In the genomic region with DNA sequence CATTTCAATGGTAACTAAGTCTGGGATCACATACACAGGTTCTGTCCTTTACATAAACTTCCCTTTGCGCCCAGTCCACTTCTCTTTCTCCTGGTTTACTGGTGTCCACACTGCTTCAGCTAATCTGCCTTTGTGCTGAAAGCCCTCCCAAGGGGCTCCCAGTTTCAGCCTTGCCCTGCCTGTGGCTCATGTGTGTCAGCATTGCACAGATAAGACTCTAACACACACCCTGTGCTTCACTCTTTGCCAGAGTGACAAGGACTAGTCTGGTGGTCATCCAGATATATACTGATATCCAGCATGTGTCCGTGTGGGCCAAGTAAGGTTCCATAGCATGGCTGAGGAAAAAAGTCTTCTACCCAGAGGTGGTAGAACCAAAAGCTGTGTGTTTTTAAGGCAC, we compare ENCODE assay signal across 11 mouse cellular contexts. TPM values are rescaled to one million over a fixed set of nuclear protein-coding genes. Genes with fewer than 3 reads are reported as not detected.
DNase-seq lines count a peak whose midpoint lies in the region; ATAC-seq and TF ChIP-seq lines count a peak whose summit lies in the region.
"Had no signal": no experiment of that assay in that cellular context is flagged by ENCODE, and none has a peak within 500 bp of the region (broad histone marks: within the 10 kb centered on the region; RNA-seq: fewer than 3 reads in every experiment).

No protein-coding gene starts in this region.

- H3K27me3 ChIP-seq in kidney, adult 2 months (replicated peaks; ENCODE audit: control insufficient read depth, insufficient read depth, low read length) = no peaks in the 10 kb centered on the region
- no peaks in the 10 kb centered on the region for H3K27me3 ChIP-seq in heart, postnatal 0 days (ENCODE audit: control insufficient read depth, insufficient read depth, low read length)

- H3K79me2 ChIP-seq in macrophage (ENCODE audit: inconsistent target) = no peaks in the 10 kb centered on the region

- H3K27ac ChIP-seq in kidney, adult 2 months (ENCODE audit: insufficient read depth, low read depth, low read length) = peak overlapping the region; percentile 88
- H3K27ac ChIP-seq in heart, postnatal 0 days (ENCODE audit: low read depth) = peak overlapping the region; percentile 84
- H3K27ac ChIP-seq in macrophage = peak overlapping the region; percentile 83

- peak; percentile 4; the same call in 1 of the 2 replicates for ATAC-seq in common myeloid progenitor, adult 5-6 weeks (replicated peaks; ENCODE audit: low read depth, poor library complexity, severe bottlenecking)
- ATAC-seq in heart, postnatal 0 days (ENCODE audit: insufficient read depth, low read depth) = 0 out of 2 replicates have a peak, but pooled peaks have one; percentile 15

- no peak for TF ChIP-seq CTCF in kidney, adult 2 months (conservative IDR thresholded peaks at IDR 0.05; ENCODE audit: insufficient read depth, insufficient read length, low read depth, low read length)
- TF ChIP-seq CTCF in heart, postnatal 0 days (IDR thresholded peaks at IDR 0.05; ENCODE audit: low read depth) = no peak

- H3K4me1 ChIP-seq in kidney, adult 2 months (ENCODE audit: control insufficient read depth, insufficient read depth, low read length) = 0 out of 2 replicates have a peak, but pooled peaks cover 6% of the 10 kb centered on the region
- peaks cover 11% of the 10 kb centered on the region; the same call in 1 of the 2 replicates for H3K4me1 ChIP-seq in heart, postnatal 0 days (ENCODE audit: control insufficient read depth, insufficient read depth)

- H3K9me3 ChIP-seq in heart, postnatal 0 days (replicated peaks; ENCODE audit: control insufficient read depth, low read length) = no peaks in the 10 kb centered on the region
- H3K9me3 ChIP-seq: G1E had no signal

- 72% methylated on average over 2 of the region's 2 CpGs for WGBS in kidney, adult 2 months
- WGBS in heart, postnatal 0 days = 21% methylated on average over 2 of the region's 2 CpGs
- 28% methylated on average over 2 of the region's 2 CpGs for WGBS in macrophage (ENCODE audit: missing documents)

- no peak overlapping the region for H3K9ac ChIP-seq in heart, postnatal 0 days (replicated peaks; ENCODE audit: low read depth, low read length)

- no peak for TF ChIP-seq EP300 in heart, postnatal 0 days (IDR thresholded peaks at IDR 0.05; ENCODE audit: low read depth)

- no peaks in the 10 kb centered on the region for H3K36me3 ChIP-seq in kidney, adult 2 months (ENCODE audit: control insufficient read depth, insufficient read depth, low read length)
- no peaks in the 10 kb centered on the region for H3K36me3 ChIP-seq in heart, postnatal 0 days (replicated peaks; ENCODE audit: control insufficient read depth, insufficient read depth, low read length)
- no peaks in the 10 kb centered on the region for H3K36me3 ChIP-seq in macrophage (ENCODE audit: inconsistent target)
- H3K36me3 ChIP-seq: G1E had no signal

- no peak for TF ChIP-seq POLR2A in kidney, adult 2 months (IDR thresholded peaks at IDR 0.05; ENCODE audit: low read depth, low read length)

- no peak for DNase-seq in kidney, adult 2 months
- no peak for DNase-seq in kidney, adult 11 months
- DNase-seq in heart, postnatal 0 days (ENCODE audit: low spot score) = peak; percentile 16
- DNase-seq in cerebellum, postnatal 4 days (ENCODE audit: low spot score in 2 of 2) = no peak
- DNase-seq in urinary bladder, postnatal 25 days (ENCODE audit: low spot score) = no peak
- no peak for DNase-seq in cerebellum, postnatal 10 days
- DNase-seq: right cerebral cortex, postnatal 14 days had no signal

- no peak overlapping the region for H3K4me2 ChIP-seq in heart, postnatal 0 days (ENCODE audit: low read depth, low read length)

- no peak overlapping the region for H3K4me3 ChIP-seq in kidney, adult 2 months (ENCODE audit: insufficient read depth, low read depth, low read length)
- no peak overlapping the region for H3K4me3 ChIP-seq in heart, postnatal 0 days (ENCODE audit: low read depth, low read length)
- no peak overlapping the region for H3K4me3 ChIP-seq in macrophage (ENCODE audit: inconsistent target)

RNA-seq across cellular contexts. Expression of a gene that starts 14.7 kb away (rescaled TPM):
- not detected in 2 replicates for polyA plus RNA-seq in kidney, adult 2 months (2012; rRNA removed)
- total RNA-seq in common myeloid progenitor, adult 5-6 weeks (2017) = 0.27 TPM in 1 of 2 replicates, not detected in the other
- not detected in 2 replicates for total RNA-seq in heart, postnatal 0 days (2014; rRNA removed; ENCODE audit: low replicate concordance)
- polyA plus RNA-seq in heart, postnatal 0 days (2015; fragmentation: Nextera tagmentation; extraction: Ambion mirVana) = 0.68 and 0.71 TPM in 2 replicates
- total RNA-seq in macrophage (2018; cell fraction: chromatin; rRNA removed) = not detected
- under 1 TPM in 1 of 26 experiments, not detected in 25; 0.10 TPM for total RNA-seq in macrophage (2018; cell fraction: cytosol; rRNA removed)
- not detected for total RNA-seq in macrophage (2018; cell fraction: nucleus; rRNA removed)
- polyA plus RNA-seq in macrophage (2018) = not detected in 3 replicates
- polyA plus RNA-seq: G1E; large intestine, adult 2 months had no signal
